Mouse (Mus musculus) left cerebral cortex, adult 11 months (tissue): Measurements from ENCODE around the gene Rag2.

Experiments
- DNase-seq: peaks from one replicate; pipeline ENCODE4 v3.0.0; 2022; ENCODE audit warnings: low spot score

Rag2 gene

GRCm38 (mm10) chr2:101627227-101627626, 2.7 kb downstream of the Rag2 start:
- no peak for DNase-seq

- peak; percentile 96 for DNase-seq
Observed at GRCm38 (mm10) chr2:101628297-101629236, 4.0 kb downstream of the Rag2 start.

GRCm38 (mm10) chr2:101638979-101639839, 14.7 kb downstream of the Rag2 start:
- no peak for DNase-seq

GRCm38 (mm10) chr2:101639840-101640350, 15.4 kb downstream of the Rag2 start:
- DNase-seq = no peak

GRCm38 (mm10) chr2:101645841-101646240, 21.3 kb downstream of the Rag2 start:
- DNase-seq = no peak

- no peak for DNase-seq
Observed at GRCm38 (mm10) chr2:101648361-101648760, 23.8 kb downstream of the Rag2 start.

- DNase-seq = no peak
Observed at GRCm38 (mm10) chr2:101649114-101649671, 24.7 kb downstream of the Rag2 start, which contains the start of the genes Rag1 and B230118H07Rik. Gene Rag1 (minus strand): TSS chr2:101649501. Gene B230118H07Rik (minus strand): TSS chr2:101649532.

GRCm38 (mm10) chr2:101650446-101650845, 25.9 kb downstream of the Rag2 start:
- no peak for DNase-seq

GRCm38 (mm10) chr2:101652204-101652920, 27.8 kb downstream of the Rag2 start:
- no peak for DNase-seq

GRCm38 (mm10) chr2:101652921-101653597, 28.5 kb downstream of the Rag2 start:
- DNase-seq = peak; percentile 60

- no peak for DNase-seq
Observed at GRCm38 (mm10) chr2:101660536-101660935, 36.0 kb downstream of the Rag2 start.

- DNase-seq = peak; percentile 79
Observed at GRCm38 (mm10) chr2:101665058-101665702, 40.7 kb downstream of the Rag2 start.

- no peak for DNase-seq
Observed at GRCm38 (mm10) chr2:101665703-101666092, 41.2 kb downstream of the Rag2 start.

GRCm38 (mm10) chr2:101668751-101669150, 44.2 kb downstream of the Rag2 start:
- DNase-seq = no peak

- no peak for DNase-seq
Observed at GRCm38 (mm10) chr2:101673547-101673946, 49.0 kb downstream of the Rag2 start.

GRCm38 (mm10) chr2:101678236-101679021, 53.9 kb downstream of the Rag2 start, which contains the start of gene Traf6:
Gene Traf6 (plus strand): TSS chr2:101678429.
- DNase-seq = peak; percentile 62

GRCm38 (mm10) chr2:101679164-101679784, 54.8 kb downstream of the Rag2 start:
- no peak for DNase-seq
